Mouse (Mus musculus) liver, adult 2 months (tissue): ENCODE data around the gene Cdc27.

Source experiments
- CTCF ChIP-seq: fragments of 200-500 bp; IDR thresholded peaks from 2 replicates; pipeline ENCODE4 v1.5.1; 2011; ENCODE audit warnings: low read depth, low read length, control low read depth
- POLR2A ChIP-seq: fragments of 200-500 bp; IDR thresholded peaks from 2 replicates; pipeline ENCODE4 v1.6.1; 2011; ENCODE audit warnings: low read length, control low read depth; ENCODE audit not compliant: insufficient read depth; ENCODE audit errors: extremely low read depth

- no peak for TF ChIP-seq CTCF
- TF ChIP-seq POLR2A: no peak
Measured at GRCm38 (mm10) chr11:104581446-104582307, 31.3 kb upstream of the Cdc27 start.
